Mouse (Mus musculus): ENCODE data around the gene Klrb1c.
"Not testable (repeated sequence)": the region's sequence is repeated elsewhere in the genome, so short reads cannot be mapped to it uniquely, and the experiment has no call there.

Gene Klrb1c

DNA sequence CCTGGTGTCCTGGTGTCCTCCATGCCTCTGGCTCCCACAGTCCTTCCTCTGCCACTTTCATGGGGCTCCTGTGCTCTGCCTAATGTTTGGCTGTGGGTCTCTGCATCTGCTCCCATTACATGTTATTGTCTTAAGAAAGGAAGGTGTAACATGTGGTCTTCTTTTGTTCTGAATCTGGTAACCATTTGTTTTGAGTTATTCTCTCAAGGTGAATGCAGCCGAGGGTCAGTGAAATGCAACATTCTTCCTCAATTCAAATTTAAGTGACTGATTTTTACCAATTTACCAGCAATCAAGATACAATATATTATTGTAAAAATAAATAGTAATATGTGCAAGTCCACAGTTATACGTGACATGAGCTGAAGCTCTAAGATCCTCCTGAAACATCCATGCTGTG is at the start of gene Klrb1c:
Gene Klrb1c (minus strand): TSS at position 101 of the 400 bp plus-strand sequence.
- no peak for DNase-seq (ENCODE audit: extremely low read depth, insufficient read length, low spot score)

DNA sequence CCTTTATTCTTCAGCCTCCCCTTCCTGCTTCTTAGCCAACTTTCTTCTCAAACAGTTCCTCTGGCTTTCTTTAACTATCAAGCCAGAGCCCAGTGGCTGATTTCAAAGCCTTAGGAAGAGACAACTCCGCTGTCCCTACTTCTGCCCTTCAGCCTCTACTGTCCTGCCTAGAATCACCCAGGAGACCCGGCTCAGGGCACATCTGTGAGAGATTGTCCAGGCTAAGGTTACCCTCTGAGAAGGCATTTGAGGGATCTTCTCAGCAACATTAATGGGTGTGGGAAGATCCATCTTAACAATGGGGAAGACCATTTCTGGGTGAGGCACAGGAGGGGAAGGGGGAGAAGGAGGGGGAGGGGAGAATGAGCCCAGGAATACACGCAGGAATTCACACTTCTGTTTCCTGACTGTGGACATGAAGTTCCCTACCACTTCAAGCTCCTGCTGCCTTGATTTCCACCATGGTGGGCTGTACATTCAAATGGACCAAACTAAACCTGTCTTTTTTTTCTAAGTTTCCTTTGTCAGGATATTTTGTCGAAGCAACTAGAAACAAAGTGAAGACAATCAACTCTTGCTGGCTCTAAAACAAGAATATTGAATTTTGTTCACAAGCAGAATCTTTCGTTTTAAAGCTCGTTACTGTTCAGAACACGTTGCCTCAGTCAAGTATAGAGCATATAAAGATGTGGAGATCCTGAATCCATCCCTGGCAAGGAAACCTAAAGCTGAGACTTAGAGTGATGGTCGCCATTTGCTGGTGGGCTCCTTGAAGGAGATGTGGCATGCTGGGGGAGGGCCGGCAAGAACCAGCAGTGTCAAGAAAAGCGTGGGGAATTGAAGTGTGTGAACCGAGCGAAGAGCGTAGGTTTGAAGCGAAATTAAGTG is 48.7 kb upstream of the Klrb1c start:
- DNase-seq (ENCODE audit: extremely low read depth, insufficient read length, low spot score), result peak; percentile 34

DNA sequence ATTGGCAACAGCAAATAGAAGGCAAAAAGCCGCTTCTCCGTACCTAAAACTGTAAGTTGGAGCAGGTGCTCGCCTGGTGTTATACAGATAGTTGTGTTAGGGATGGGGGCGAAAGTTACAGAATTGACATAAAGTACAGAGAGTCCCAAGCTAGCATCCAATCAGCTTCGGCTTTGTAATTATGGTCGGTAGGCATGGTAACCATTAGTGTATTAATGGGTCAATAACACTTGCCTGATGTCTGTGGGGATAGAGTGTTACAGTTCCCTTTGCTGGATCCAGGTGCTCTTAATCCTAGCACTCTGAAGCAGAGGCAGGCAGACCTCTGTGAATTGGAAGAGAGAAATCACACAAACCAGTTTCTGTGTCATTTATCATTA is 47.9 kb upstream of the Klrb1c start:
- no peak for DNase-seq (ENCODE audit: extremely low read depth, insufficient read length, low spot score)

DNA sequence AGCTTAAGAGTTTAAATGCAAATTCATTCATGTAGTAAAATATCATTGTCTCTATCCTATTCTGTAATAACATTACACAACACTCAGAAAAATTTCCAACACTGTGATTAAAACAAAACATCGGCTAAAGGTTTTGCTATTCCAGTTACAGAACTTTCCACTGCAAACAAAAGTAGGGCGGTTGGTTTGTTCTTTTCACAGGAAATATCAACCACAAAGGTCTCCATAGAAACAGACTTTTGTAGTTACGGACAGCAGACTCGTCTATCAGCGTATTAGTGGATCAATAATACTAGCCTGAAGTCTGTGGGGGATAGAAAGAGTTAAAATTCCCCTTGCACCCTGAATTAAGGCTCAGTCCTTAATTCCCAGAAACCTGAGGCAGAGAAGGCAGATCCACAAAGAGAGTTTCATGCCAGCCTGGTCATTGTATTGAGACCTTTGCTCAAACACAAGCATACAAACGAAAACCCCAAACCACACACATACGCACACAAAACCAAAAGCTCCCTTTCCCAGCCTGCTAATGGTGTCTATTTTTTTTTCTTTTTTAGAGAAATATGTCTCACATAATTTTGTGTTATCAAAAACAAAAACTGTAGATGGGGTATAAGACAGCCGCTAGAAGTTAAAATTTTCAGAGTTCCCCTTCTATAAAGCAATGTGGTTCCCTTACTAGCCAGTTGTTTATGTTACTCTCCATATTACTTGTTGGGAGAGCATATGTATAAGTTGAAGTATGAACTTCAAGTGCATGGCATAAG is 47.4 kb upstream of the Klrb1c start:
- no peak for DNase-seq (ENCODE audit: extremely low read depth, insufficient read length, low spot score)

- DNase-seq (ENCODE audit: extremely low read depth, insufficient read length, low spot score), result no peak
Observed at GRCm38 (mm10) chr6:128835571-128835970, 46.6 kb upstream of the Klrb1c start.

- no peak for DNase-seq (ENCODE audit: extremely low read depth, insufficient read length, low spot score)
Observed at GRCm38 (mm10) chr6:128833046-128833445, 44.0 kb upstream of the Klrb1c start.

DNA sequence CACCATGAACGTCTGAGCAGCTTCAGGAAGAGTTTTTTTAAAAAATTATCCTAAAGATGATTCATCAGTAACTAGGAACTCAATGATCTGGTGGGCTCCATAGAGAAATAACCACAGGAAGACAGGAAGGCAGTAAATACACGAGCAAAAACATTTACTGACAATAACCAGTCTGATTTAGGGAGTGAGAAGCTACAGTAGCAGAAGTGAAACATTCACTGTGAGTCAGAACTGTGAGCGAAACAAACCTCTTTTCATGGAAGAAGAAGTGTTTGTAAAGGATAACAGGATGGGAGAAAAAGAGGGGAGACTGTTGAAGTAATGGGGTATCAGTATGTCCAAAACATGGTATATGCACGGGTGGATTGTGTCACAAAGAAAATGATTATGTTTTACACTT is 40.8 kb upstream of the Klrb1c start:
- DNase-seq (ENCODE audit: extremely low read depth, insufficient read length, low spot score), result no peak

GRCm38 (mm10) chr6:128826781-128827180 is 37.8 kb upstream of the Klrb1c start:
- DNase-seq (ENCODE audit: extremely low read depth, insufficient read length, low spot score), result no peak

DNA sequence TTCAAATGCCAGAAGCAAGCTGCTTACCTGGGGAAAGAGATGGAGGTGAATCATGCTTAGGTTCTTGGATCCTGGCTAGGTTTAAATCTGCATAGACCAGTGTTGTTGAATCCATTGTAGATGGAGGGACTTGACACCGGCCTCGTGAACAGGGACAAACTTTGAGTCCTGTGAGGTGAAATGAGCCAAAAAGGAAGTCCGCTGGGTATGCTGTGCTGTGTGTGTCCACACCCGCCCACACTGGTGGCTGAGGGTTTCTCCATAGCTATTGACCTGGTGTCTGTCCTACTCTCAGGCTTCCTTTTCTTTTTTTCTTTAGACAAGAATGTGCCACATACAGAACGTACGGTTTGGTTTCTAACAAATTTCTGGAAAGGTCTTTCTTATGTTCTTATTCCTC is 37.1 kb upstream of the Klrb1c start, which contains the start of the genes Gm44511 and Klrb1b:
Gene Gm44511 (minus strand): TSS at position 184 of the 400 bp plus-strand sequence.
Gene Klrb1b (minus strand): TSS at position 200 of the 400 bp plus-strand sequence.
- no peak for DNase-seq (ENCODE audit: extremely low read depth, insufficient read length, low spot score)

GRCm38 (mm10) chr6:128818083-128818802 is 29.2 kb upstream of the Klrb1c start:
- DNase-seq (ENCODE audit: extremely low read depth, insufficient read length, low spot score), result no peak

- no peak for DNase-seq (ENCODE audit: extremely low read depth, insufficient read length, low spot score)
Observed at GRCm38 (mm10) chr6:128808532-128808931, 19.5 kb upstream of the Klrb1c start.

DNA sequence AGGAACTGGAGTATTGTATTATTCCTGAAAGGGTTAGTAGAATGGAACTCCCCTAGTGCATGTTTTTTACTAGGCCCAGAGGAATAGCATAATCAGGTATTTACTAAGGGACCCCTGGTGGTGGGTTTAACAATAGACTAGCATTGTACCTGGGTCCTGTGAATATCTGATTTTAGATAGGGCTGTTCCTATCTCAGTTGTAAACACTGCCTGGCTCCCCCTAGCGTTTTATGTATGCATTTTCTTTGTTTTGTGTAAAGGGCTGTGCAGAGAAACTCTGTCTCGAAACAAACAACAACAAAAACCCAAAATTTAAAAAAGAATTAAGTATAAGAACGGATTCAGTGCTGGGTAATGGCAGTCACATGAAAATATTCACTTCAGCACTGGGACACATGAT is 18.0 kb upstream of the Klrb1c start:
- DNase-seq (ENCODE audit: extremely low read depth, insufficient read length, low spot score), result no peak

- DNase-seq (ENCODE audit: extremely low read depth, insufficient read length, low spot score), result not testable (repeated sequence)
Observed at GRCm38 (mm10) chr6:128804823-128805640, 16.0 kb upstream of the Klrb1c start.

GRCm38 (mm10) chr6:128802999-128803857 is 14.2 kb upstream of the Klrb1c start:
- peak; percentile 89 for DNase-seq (ENCODE audit: extremely low read depth, insufficient read length, low spot score)

GRCm38 (mm10) chr6:128802557-128802956 is 13.5 kb upstream of the Klrb1c start:
- peak; percentile 39 for DNase-seq (ENCODE audit: extremely low read depth, insufficient read length, low spot score)

DNA sequence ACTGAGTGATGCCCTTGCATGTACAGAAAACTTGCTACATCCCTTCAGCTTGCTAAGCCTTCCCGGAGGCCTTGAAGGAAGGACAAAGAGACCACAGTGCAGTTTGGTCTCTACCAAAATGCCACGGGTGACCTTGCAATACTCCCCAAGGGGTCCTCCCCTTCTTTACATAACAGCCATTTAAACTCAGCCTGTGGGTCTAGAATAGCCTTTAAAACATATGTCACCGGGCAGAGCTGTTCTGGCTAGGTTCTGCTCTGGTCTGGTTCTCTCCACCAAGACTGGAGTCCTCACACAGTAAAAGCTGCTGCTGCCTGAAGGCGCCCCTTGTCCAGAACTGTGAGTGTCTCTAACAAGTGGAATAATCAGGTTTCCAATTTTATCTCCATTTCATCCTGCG is 11.7 kb upstream of the Klrb1c start:
- not testable (repeated sequence) for DNase-seq (ENCODE audit: extremely low read depth, insufficient read length, low spot score)

DNA sequence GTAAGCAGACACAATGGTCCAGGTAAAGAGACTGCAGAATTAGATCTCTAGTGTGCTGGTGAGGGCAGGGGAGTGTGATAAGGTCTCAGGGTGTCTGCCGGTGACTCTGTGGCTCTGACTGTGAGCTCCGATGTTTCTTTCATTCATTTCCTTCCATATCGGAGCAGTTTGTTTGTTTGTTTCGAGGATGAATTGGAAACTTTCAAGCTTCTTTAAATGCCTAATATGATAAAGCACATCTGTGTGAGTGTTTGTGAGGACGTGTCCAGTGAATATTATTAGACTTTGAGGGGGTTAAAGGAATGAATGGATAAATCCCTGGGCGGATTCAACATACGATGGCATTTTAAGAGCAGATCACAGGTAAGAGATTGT is 10.9 kb upstream of the Klrb1c start:
- peak; percentile 18 for DNase-seq (ENCODE audit: extremely low read depth, insufficient read length, low spot score)

- DNase-seq (ENCODE audit: extremely low read depth, insufficient read length, low spot score), result peak; percentile 81
Observed at GRCm38 (mm10) chr6:128799144-128799895, 10.3 kb upstream of the Klrb1c start.

- peak; percentile 77 for DNase-seq (ENCODE audit: extremely low read depth, insufficient read length, low spot score)
Observed at GRCm38 (mm10) chr6:128798772-128799143, 9.7 kb upstream of the Klrb1c start.

All from 3134 (cell line).